Mouse (Mus musculus) induced T-regulatory cell, adult 2 months (primary cell): Measurements from ENCODE around the gene Neurl1b.

Source experiments
- DNase-seq: peaks from one replicate; pipeline ENCODE4 v3.0.0-alpha.2; 2012; ENCODE audit warnings: low read depth

Neurl1b gene

GRCm38 (mm10) chr17:26397339-26397738 lies 17.3 kb upstream of the Neurl1b start:
- no peak for DNase-seq

DNA sequence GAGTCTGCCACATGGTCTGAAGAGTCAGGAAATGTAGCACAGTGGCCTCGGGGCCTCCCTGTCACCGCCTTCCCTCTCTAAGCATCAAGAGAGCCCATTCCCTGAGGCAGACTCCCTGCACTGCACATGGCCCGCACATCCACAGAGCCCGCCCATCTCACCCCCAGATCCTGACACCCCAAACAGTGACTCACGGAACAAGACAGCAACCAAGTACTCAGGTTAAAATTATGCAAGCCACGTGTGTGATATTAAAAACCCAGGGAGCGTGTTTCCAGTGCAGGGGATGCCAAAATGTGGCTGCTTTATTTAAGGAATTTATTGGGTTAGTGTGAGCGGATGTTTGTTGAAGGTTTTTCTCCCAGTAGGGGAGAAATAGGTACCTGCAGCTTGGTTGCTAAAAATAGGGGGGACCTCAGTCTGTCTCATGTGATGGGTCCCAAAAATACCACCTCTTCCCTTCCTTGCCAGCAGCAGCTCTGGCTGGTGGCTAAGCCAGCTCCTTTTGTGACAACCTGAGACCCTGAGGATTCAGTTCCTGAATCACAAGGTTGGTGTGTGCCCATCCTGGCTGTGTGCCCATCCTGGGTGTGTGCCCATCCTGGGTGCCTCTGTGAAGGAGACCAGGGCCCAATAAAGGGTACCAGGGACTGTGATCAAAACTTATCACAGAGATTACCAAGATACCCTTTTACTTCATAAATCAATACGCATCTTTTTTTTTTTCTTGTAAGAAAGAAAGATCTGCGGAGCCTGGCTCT lies 9.1 kb upstream of the Neurl1b start:
- no peak for DNase-seq

- no peak for DNase-seq
Observed at GRCm38 (mm10) chr17:26412967-26413366, 1.7 kb upstream of the Neurl1b start.

DNA sequence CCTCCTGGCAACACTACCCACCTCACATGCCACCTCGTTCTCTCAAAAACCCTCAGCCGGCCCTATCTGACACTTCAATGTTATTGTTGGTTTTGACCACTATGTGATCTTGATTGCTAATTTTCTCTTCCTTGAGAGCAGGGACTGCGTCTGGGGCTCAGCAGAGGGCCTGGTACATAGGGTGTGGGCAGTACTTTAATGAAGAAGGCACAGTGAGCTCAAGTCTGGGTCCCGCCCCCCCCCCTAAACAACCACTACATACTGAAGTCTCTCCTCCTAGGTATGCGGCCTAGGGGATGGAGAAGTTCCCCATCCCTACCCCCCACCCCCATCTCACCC lies 476 bp upstream of the Neurl1b start:
- DNase-seq = no peak

GRCm38 (mm10) chr17:26415355-26415865 lies 781 bp downstream of the Neurl1b start:
- DNase-seq = peak; percentile 46

GRCm38 (mm10) chr17:26416141-26416540 lies 1.5 kb downstream of the Neurl1b start:
- DNase-seq = peak; percentile 11

GRCm38 (mm10) chr17:26417770-26418421 lies 3.3 kb downstream of the Neurl1b start:
- no peak for DNase-seq

DNA sequence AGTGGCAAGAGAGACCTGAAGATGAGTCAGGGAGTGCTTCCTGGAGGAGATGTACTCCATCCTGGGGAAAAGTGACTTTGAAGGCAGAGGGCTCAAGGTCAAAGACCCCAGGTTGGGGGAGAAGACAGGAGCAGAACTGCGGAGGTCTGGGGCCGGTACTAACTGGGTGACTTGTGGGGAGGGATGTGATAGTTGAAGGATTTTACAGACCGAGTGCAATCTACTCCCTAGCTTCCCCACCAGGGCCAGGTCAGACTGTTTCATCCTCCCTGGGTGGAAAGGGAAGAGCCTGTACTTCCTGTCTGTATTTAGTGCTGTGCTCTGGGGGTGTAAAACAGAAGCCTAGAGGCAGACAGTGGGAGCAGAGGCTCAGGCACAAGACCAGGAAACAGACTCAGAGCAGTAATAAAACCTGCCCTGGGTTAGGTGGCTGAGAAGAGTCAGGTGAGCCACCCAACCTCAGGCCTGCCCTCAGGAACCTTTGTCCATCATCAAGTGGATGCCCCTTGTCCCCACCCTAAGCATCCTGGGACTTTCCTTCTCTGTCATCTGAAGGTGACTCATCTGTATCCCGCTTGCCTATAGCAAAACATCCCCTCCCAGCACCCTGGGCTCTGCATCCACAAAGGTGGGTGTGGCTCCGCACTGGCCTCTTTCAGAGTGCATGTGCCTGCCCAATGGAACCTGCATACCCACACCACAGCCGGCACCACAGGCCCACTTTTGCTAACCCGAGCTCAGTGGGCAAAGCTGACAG lies 6.0 kb downstream of the Neurl1b start:
- DNase-seq = no peak

GRCm38 (mm10) chr17:26421561-26421960 lies 6.9 kb downstream of the Neurl1b start:
- DNase-seq = peak; percentile 53

DNA sequence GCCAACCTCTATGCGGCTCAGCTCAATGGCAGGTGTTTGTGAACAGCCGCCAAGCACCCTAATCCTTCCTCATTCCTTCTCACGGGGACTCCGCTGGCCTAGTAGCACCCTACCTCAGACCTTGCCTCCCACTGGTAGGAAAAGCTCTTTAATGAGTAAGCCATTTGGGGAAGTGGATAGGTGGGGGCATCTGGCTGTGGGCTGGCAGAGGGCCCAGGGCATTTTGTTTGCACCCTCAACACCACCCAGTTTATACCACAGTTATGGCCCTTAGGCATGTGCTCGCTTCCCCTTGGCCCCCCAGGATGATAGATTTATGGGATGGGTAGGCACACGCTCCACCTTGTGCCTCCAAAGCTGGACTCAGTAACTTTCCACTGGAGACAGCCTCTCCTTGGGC lies 7.8 kb downstream of the Neurl1b start:
- no peak for DNase-seq

DNA sequence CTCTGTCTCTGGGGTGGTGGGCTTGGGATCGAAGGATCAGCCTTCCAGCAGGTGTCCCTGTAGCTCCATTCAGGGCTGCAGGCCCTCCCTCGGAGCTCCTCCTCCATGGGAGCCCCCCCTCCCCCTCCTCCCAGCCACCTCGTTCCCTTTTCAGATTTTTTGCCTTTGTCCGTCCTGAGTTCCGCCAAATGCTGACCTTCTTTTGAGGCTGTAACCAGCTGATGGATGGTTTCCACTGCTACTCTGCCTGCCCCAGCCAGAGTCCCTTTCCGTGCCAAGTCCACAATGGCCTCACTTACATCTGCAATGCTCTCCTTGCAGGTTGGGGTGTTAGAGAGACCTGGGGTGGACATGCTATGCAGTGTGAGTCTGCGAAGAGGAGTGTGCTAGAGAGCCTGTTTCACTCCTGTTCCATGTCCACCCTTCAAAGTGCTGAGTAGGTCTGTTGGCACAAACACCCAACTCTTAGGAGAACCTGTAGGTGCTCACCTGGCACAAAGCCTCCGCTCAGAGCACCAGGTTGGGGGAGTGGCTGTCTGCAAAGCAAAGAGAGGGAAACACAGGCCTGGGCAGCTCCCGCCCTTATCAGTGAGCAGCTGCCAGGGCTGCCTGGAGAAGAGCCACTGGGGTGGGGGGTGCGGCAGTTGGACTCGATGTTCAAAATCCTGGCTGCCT lies 9.5 kb downstream of the Neurl1b start:
- no peak for DNase-seq

- DNase-seq = no peak
Observed at GRCm38 (mm10) chr17:26424973-26425735, 10.5 kb downstream of the Neurl1b start.

DNA sequence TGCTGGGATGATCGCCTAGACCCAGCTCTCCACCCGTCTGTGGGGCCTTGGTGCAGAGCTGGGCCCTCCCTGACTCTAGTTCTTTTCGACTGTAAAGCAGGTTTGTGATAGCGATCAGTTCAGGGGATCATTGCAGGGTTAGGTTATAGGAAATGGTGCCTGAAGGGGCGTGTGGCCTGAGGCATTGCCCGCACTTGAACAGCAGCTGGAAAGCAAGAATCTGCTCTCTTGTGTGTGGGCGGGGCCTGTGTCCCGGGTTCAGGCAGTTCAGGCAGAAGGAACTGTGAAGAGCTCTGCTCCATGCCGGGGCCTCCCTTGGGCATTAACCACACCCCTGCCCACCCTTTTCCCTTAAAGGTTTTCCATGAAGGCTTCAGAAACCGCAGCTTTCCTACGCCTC lies 18.7 kb downstream of the Neurl1b start:
- no peak for DNase-seq

GRCm38 (mm10) chr17:26437089-26437815 lies 22.6 kb downstream of the Neurl1b start:
- DNase-seq = no peak

GRCm38 (mm10) chr17:26439001-26439400 lies 24.4 kb downstream of the Neurl1b start:
- DNase-seq = no peak

- DNase-seq = no peak
Observed at GRCm38 (mm10) chr17:26441024-26441423, 26.4 kb downstream of the Neurl1b start.

GRCm38 (mm10) chr17:26442197-26442596 lies 27.6 kb downstream of the Neurl1b start:
- DNase-seq = no peak

GRCm38 (mm10) chr17:26443865-26444264 lies 29.2 kb downstream of the Neurl1b start:
- DNase-seq = no peak

DNA sequence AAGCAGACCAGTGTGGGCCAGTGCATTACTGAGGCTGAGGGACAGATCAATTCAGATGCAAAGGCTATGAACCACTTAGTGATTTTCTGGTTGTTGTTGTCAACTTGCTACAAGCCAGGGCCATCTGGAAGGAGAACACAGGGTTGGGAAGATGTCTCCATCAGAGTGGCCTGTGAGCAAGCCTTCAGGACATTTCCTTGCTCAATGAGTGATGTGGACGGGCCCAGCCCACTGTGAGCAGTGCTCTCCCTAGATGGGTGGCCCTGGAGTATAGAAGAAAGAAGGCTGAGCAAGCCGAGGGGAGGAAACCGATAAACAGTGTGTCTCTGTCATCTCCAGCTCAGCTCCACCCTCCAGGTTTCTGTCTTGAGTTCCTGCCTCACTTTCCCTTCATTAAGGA lies 34.8 kb downstream of the Neurl1b start:
- DNase-seq = no peak

DNA sequence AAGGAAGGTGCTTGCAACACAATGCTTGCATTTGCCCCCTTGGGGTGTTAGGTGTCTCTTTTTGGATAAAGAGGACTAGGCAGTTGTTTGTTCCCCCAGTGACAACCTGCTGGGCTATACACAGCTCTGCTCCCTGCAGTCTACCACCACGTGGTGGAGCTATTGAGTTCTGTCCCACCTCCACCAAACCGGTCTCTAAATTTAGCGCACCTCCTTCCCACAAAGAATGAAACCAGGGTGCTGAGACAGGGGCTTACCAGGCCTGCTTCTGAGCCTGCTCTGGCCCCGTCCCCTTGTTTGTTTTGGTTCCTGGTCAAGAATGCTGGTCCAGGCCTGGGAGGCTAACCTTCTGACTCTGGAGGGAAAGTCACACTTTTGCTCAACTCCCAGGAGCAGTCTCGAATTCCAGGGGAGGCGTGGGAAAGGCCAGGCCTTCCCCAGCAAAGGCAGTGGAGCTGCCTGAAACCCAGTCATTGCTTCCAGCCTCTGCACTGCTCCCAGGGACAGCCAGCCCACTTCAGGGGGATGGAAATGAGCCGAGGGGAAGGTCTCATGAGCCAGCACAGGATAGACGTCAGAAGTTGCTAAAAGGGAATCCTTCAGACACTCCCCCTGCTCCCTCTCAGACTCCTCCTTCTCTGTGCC lies 37.1 kb downstream of the Neurl1b start:
- peak; percentile 73 for DNase-seq
